Mouse (Mus musculus): ENCODE measurements at regions not wholly inside any gene's neighbourhood (a gene's known extent, or its start where the extent isn't known, plus 50 kb on each side); places are given as distances from the start of the nearest gene placed in this dataset.

GRCm38 (mm10) chr16:64293507-64293906 is 308.7 kb downstream of the Csnka2ip start:
- 79% methylated on average over 3 of the region's 3 CpGs for WGBS

GRCm38 (mm10) chr16:64285306-64285705 is 316.9 kb downstream of the Csnka2ip start:
- Histone ChIP-seq H3K36me3 (ENCODE audit: control insufficient read depth, insufficient read depth) (no peaks in the 10 kb centered on the region), H3K4me3 (replicated peaks; ENCODE audit: low read length) (no peak overlapping the region), H3K9me3 (ENCODE audit: control insufficient read depth, low read length) (no peaks in the 10 kb centered on the region), H3K4me2 (ENCODE audit: low read length) (no peak overlapping the region), H3K9ac (replicated peaks; ENCODE audit: low read depth, low read length) (no peak overlapping the region), H3K4me1 (replicated peaks; ENCODE audit: control insufficient read depth, insufficient read depth, low read length) (no peaks in the 10 kb centered on the region), H3K27me3 (replicated peaks; ENCODE audit: control insufficient read depth, insufficient read depth, low read length) (no peaks in the 10 kb centered on the region), H3K27ac (ENCODE audit: low read length) (no peak overlapping the region)
- 74% methylated on average over 1 of the region's 1 CpGs for WGBS
- ATAC-seq: no peak

More at GRCm38 (mm10) chr16:64293507-64293906, 308.7 kb downstream of the Csnka2ip start:
- Histone ChIP-seq H3K9me3 (ENCODE audit: control insufficient read depth, low read length) (no peaks in the 10 kb centered on the region), H3K27me3 (replicated peaks; ENCODE audit: control insufficient read depth, insufficient read depth, low read length) (no peaks in the 10 kb centered on the region), H3K36me3 (ENCODE audit: control insufficient read depth, insufficient read depth) (no peaks in the 10 kb centered on the region), H3K4me1 (replicated peaks; ENCODE audit: control insufficient read depth, insufficient read depth, low read length) (no peaks in the 10 kb centered on the region), H3K4me3 (replicated peaks; ENCODE audit: low read length) (no peak overlapping the region), H3K27ac (ENCODE audit: low read length) (no peak overlapping the region), H3K4me2 (ENCODE audit: low read length) (no peak overlapping the region), H3K9ac (replicated peaks; ENCODE audit: low read depth, low read length) (no peak overlapping the region)
- ATAC-seq: no peak

- Histone ChIP-seq H3K9ac (replicated peaks; ENCODE audit: low read depth, low read length) (no peak overlapping the region), H3K36me3 (ENCODE audit: control insufficient read depth, insufficient read depth) (no peaks in the 10 kb centered on the region), H3K9me3 (ENCODE audit: control insufficient read depth, low read length) (no peaks in the 10 kb centered on the region), H3K4me3 (replicated peaks; ENCODE audit: low read length) (no peak overlapping the region), H3K4me1 (replicated peaks; ENCODE audit: control insufficient read depth, insufficient read depth, low read length) (peaks cover 5% of the 10 kb centered on the region; the same call in 1 of the 2 replicates), H3K4me2 (ENCODE audit: low read length) (no peak overlapping the region), H3K27ac (ENCODE audit: low read length) (no peak overlapping the region), H3K27me3 (replicated peaks; ENCODE audit: control insufficient read depth, insufficient read depth, low read length) (no peaks in the 10 kb centered on the region)
- 0 out of 2 replicates have a peak, but pooled peaks have one; percentile 49 for ATAC-seq
- 24% methylated on average over 4 of the region's 4 CpGs for WGBS
Measured at GRCm38 (mm10) chr16:64275860-64276597, 326.2 kb downstream of the Csnka2ip start.

- peak; percentile 93 for ATAC-seq
- 10% methylated on average over 5 of the region's 5 CpGs for WGBS
- no peak overlapping the region for H3K27ac ChIP-seq (ENCODE audit: low read length)
Measured at GRCm38 (mm10) chr16:64275420-64275819, 326.8 kb downstream of the Csnka2ip start.

GRCm38 (mm10) chr16:64264960-64265736 is 337.1 kb downstream of the Csnka2ip start:
- 23% methylated on average over 11 of the region's 11 CpGs for WGBS
- no peaks in the 10 kb centered on the region for H3K36me3 ChIP-seq (ENCODE audit: control insufficient read depth, insufficient read depth)
- no peaks in the 10 kb centered on the region for H3K27me3 ChIP-seq (replicated peaks; ENCODE audit: control insufficient read depth, insufficient read depth, low read length)
- peaks cover 5% of the 10 kb centered on the region; the same call in 1 of the 2 replicates for H3K4me1 ChIP-seq (replicated peaks; ENCODE audit: control insufficient read depth, insufficient read depth, low read length)
- peak overlapping the region; percentile 43 for H3K4me2 ChIP-seq (ENCODE audit: low read length)
- H3K27ac ChIP-seq (ENCODE audit: low read length): peak overlapping the region; percentile 83
- ATAC-seq: peak; percentile 95
- H3K9me3 ChIP-seq (ENCODE audit: control insufficient read depth, low read length): no peaks in the 10 kb centered on the region
- no peak overlapping the region for H3K9ac ChIP-seq (replicated peaks; ENCODE audit: low read depth, low read length)
- H3K4me3 ChIP-seq (replicated peaks; ENCODE audit: low read length): no peak overlapping the region

More at GRCm38 (mm10) chr16:64275420-64275819, 326.8 kb downstream of the Csnka2ip start:
- Histone ChIP-seq H3K4me1 (replicated peaks; ENCODE audit: control insufficient read depth, insufficient read depth, low read length) (peaks cover 5% of the 10 kb centered on the region; the same call in 1 of the 2 replicates), H3K9me3 (ENCODE audit: control insufficient read depth, low read length) (no peaks in the 10 kb centered on the region), H3K9ac (replicated peaks; ENCODE audit: low read depth, low read length) (no peak overlapping the region), H3K4me3 (replicated peaks; ENCODE audit: low read length) (no peak overlapping the region), H3K4me2 (ENCODE audit: low read length) (no peak overlapping the region), H3K27me3 (replicated peaks; ENCODE audit: control insufficient read depth, insufficient read depth, low read length) (no peaks in the 10 kb centered on the region), H3K36me3 (ENCODE audit: control insufficient read depth, insufficient read depth) (no peaks in the 10 kb centered on the region)

- no peak overlapping the region for H3K4me3 ChIP-seq (replicated peaks; ENCODE audit: low read length)
- WGBS: 12% methylated on average over 1 of the region's 1 CpGs
- no peak overlapping the region for H3K4me2 ChIP-seq (ENCODE audit: low read length)
- no peak overlapping the region for H3K9ac ChIP-seq (replicated peaks; ENCODE audit: low read depth, low read length)
- no peak overlapping the region for H3K27ac ChIP-seq (ENCODE audit: low read length)
- no peaks in the 10 kb centered on the region for H3K9me3 ChIP-seq (ENCODE audit: control insufficient read depth, low read length)
- no peaks in the 10 kb centered on the region for H3K27me3 ChIP-seq (replicated peaks; ENCODE audit: control insufficient read depth, insufficient read depth, low read length)
- peaks cover 2% of the 10 kb centered on the region; the same call in 1 of the 2 replicates for H3K4me1 ChIP-seq (replicated peaks; ENCODE audit: control insufficient read depth, insufficient read depth, low read length)
- 0 out of 2 replicates have a peak, but pooled peaks have one; percentile 20 for ATAC-seq
- no peaks in the 10 kb centered on the region for H3K36me3 ChIP-seq (ENCODE audit: control insufficient read depth, insufficient read depth)
Measured at GRCm38 (mm10) chr16:64251155-64251554, 351.1 kb downstream of the Csnka2ip start.

GRCm38 (mm10) chr16:64248743-64249142 is 353.5 kb downstream of the Csnka2ip start:
- H3K4me2 ChIP-seq (ENCODE audit: low read length): no peak overlapping the region
- H3K4me1 ChIP-seq (replicated peaks; ENCODE audit: control insufficient read depth, insufficient read depth, low read length): peaks cover 2% of the 10 kb centered on the region; the same call in 1 of the 2 replicates
- 3% methylated on average over 4 of the region's 4 CpGs for WGBS
- no peaks in the 10 kb centered on the region for H3K36me3 ChIP-seq (ENCODE audit: control insufficient read depth, insufficient read depth)
- H3K27ac ChIP-seq (ENCODE audit: low read length): no peak overlapping the region
- peak; percentile 59; the same call in 1 of the 2 replicates for ATAC-seq
- H3K4me3 ChIP-seq (replicated peaks; ENCODE audit: low read length): no peak overlapping the region
- H3K9me3 ChIP-seq (ENCODE audit: control insufficient read depth, low read length): no peaks in the 10 kb centered on the region
- H3K9ac ChIP-seq (replicated peaks; ENCODE audit: low read depth, low read length): no peak overlapping the region
- no peaks in the 10 kb centered on the region for H3K27me3 ChIP-seq (replicated peaks; ENCODE audit: control insufficient read depth, insufficient read depth, low read length)

GRCm38 (mm10) chr16:64245942-64246341 is 356.3 kb downstream of the Csnka2ip start:
- ATAC-seq: peak; percentile 55; the same call in 1 of the 2 replicates
- no peak overlapping the region for H3K4me3 ChIP-seq (replicated peaks; ENCODE audit: low read length)
- WGBS: 79% methylated on average over 1 of the region's 1 CpGs

GRCm38 (mm10) chr16:64224336-64224735 is 360.4 kb upstream of the Epha3 start:
- Histone ChIP-seq H3K27me3 (replicated peaks; ENCODE audit: control insufficient read depth, insufficient read depth, low read length) (no peaks in the 10 kb centered on the region), H3K9ac (replicated peaks; ENCODE audit: low read depth, low read length) (no peak overlapping the region), H3K4me1 (replicated peaks; ENCODE audit: control insufficient read depth, insufficient read depth, low read length) (no peaks in the 10 kb centered on the region), H3K9me3 (ENCODE audit: control insufficient read depth, low read length) (no peaks in the 10 kb centered on the region), H3K4me2 (ENCODE audit: low read length) (no peak overlapping the region), H3K4me3 (replicated peaks; ENCODE audit: low read length) (no peak overlapping the region), H3K27ac (ENCODE audit: low read length) (no peak overlapping the region), H3K36me3 (ENCODE audit: control insufficient read depth, insufficient read depth) (no peaks in the 10 kb centered on the region)
- WGBS: 74% methylated on average over 3 of the region's 3 CpGs
- no peak for ATAC-seq

More at GRCm38 (mm10) chr16:64245942-64246341, 356.3 kb downstream of the Csnka2ip start:
- H3K36me3 ChIP-seq (ENCODE audit: control insufficient read depth, insufficient read depth): no peaks in the 10 kb centered on the region
- H3K27me3 ChIP-seq (replicated peaks; ENCODE audit: control insufficient read depth, insufficient read depth, low read length): no peaks in the 10 kb centered on the region
- peaks cover 2% of the 10 kb centered on the region; the same call in 1 of the 2 replicates for H3K4me1 ChIP-seq (replicated peaks; ENCODE audit: control insufficient read depth, insufficient read depth, low read length)
- no peaks in the 10 kb centered on the region for H3K9me3 ChIP-seq (ENCODE audit: control insufficient read depth, low read length)
- H3K4me2 ChIP-seq (ENCODE audit: low read length): no peak overlapping the region
- no peak overlapping the region for H3K9ac ChIP-seq (replicated peaks; ENCODE audit: low read depth, low read length)
- H3K27ac ChIP-seq (ENCODE audit: low read length): no peak overlapping the region
